ENCODE assay signal across 14 mouse cellular contexts in the genomic region with DNA sequence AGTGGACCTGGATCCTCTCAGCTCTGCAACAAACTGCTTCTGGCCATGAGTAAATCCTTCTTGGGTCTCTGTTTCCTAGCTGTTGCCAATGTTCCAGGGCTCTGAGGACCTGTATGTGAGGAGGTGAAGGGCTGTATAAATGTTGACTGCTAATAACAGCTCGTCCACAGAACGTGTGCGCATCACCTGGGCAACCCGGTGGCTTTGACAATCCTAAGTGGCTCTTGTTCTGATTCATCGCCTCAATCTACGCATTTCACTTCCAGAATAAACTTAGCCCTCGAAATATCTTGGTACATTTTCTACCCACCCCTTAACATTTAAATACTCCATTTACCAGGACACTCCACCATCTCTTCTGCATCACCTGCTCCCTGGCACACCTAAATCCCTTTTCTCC. TPM values are rescaled to one million over a fixed set of nuclear protein-coding genes. Genes with fewer than 3 reads are reported as not detected.
A peak's percentile ranks its signal among the peaks of the same experiment; 100 is the strongest.
DNase-seq lines count a peak whose midpoint lies in the region; ATAC-seq lines count a peak whose summit lies in the region.
"Had no signal": no experiment of that assay in that cellular context is flagged by ENCODE, and none has a peak within 500 bp of the region (broad histone marks: within the 10 kb centered on the region; RNA-seq: fewer than 3 reads in every experiment).

No protein-coding gene starts in this region.

- H3K36me3 ChIP-seq in hindbrain, embryonic 15.5 days = no peaks in the 10 kb centered on the region
- no peaks in the 10 kb centered on the region for H3K36me3 ChIP-seq in hindbrain, embryonic 13.5 days
- no peaks in the 10 kb centered on the region for H3K36me3 ChIP-seq in embryonic facial prominence, embryonic 13.5 days
- H3K36me3 ChIP-seq in limb, embryonic 12.5 days = no peaks in the 10 kb centered on the region
- H3K36me3 ChIP-seq: liver, embryonic 12.5 days had no signal

- 93% methylated on average over 7 of the region's 7 CpGs for WGBS in hindbrain, embryonic 15.5 days
- WGBS in hindbrain, embryonic 13.5 days = 93% methylated on average over 7 of the region's 7 CpGs
- 92% methylated on average over 7 of the region's 7 CpGs for whole genome bisulfite sequencing in embryonic facial prominence, embryonic 13.5 days
- WGBS in limb, embryonic 12.5 days = 91% methylated on average over 7 of the region's 7 CpGs

- no peak overlapping the region for H3K4me3 ChIP-seq in hindbrain, embryonic 15.5 days
- no peak overlapping the region for H3K4me3 ChIP-seq in hindbrain, embryonic 13.5 days
- no peak overlapping the region for H3K4me3 ChIP-seq in embryonic facial prominence, embryonic 13.5 days
- H3K4me3 ChIP-seq in limb, embryonic 12.5 days (replicated peaks) = no peak overlapping the region
- H3K4me3 ChIP-seq: liver, embryonic 12.5 days had no signal

- no peak overlapping the region for H3K9ac ChIP-seq in hindbrain, embryonic 15.5 days
- H3K9ac ChIP-seq in hindbrain, embryonic 13.5 days = no peak overlapping the region
- H3K9ac ChIP-seq in embryonic facial prominence, embryonic 13.5 days = no peak overlapping the region
- H3K9ac ChIP-seq in limb, embryonic 12.5 days (replicated peaks) = no peak overlapping the region
- H3K9ac ChIP-seq: liver, embryonic 12.5 days had no signal

- H3K9me3 ChIP-seq in hindbrain, embryonic 15.5 days = no peaks in the 10 kb centered on the region
- H3K9me3 ChIP-seq in hindbrain, embryonic 13.5 days = no peaks in the 10 kb centered on the region
- no peaks in the 10 kb centered on the region for H3K9me3 ChIP-seq in embryonic facial prominence, embryonic 13.5 days
- H3K9me3 ChIP-seq in limb, embryonic 12.5 days = no peaks in the 10 kb centered on the region
- H3K9me3 ChIP-seq: liver, embryonic 12.5 days had no signal

- DNase-seq in lung, postnatal 10 days = peak; percentile 47
- DNase-seq in kidney, postnatal 25 days = no peak
- DNase-seq: adrenal gland, postnatal 36 days; gastrocnemius, postnatal 25 days; thymus, postnatal 14 days had no signal

- no peaks in the 10 kb centered on the region for H3K27me3 ChIP-seq in hindbrain, embryonic 15.5 days
- no peaks in the 10 kb centered on the region for H3K27me3 ChIP-seq in hindbrain, embryonic 13.5 days
- no peaks in the 10 kb centered on the region for H3K27me3 ChIP-seq in embryonic facial prominence, embryonic 13.5 days
- no peaks in the 10 kb centered on the region for H3K27me3 ChIP-seq in limb, embryonic 12.5 days
- H3K27me3 ChIP-seq: liver, embryonic 12.5 days had no signal

- ATAC-seq in hindbrain, embryonic 15.5 days (ENCODE audit: low FRiP score, low read depth) = no peak
- no peak for ATAC-seq in hindbrain, embryonic 13.5 days (ENCODE audit: low FRiP score)
- no peak for ATAC-seq in embryonic facial prominence, embryonic 13.5 days (ENCODE audit: insufficient number of reproducible peaks, insufficient read depth, low FRiP score, low TSS enrichment, low read depth)
- ATAC-seq in limb, embryonic 12.5 days (ENCODE audit: insufficient number of reproducible peaks, insufficient read depth, low FRiP score, low TSS enrichment, low read depth) = no peak
- no peak for ATAC-seq in monocyte, adult 5-6 weeks (replicated peaks; ENCODE audit: insufficient number of reproducible peaks, low FRiP score, low TSS enrichment, poor library complexity, severe bottlenecking)
- ATAC-seq: activated CD4-positive, CD25-positive, alpha-beta regulatory T cell, adult 4 months; CD4-positive, CD25-positive, alpha-beta regulatory T cell, adult 4 months; liver, embryonic 12.5 days had no signal

- H3K27ac ChIP-seq in hindbrain, embryonic 15.5 days (replicated peaks) = no peak overlapping the region
- no peak overlapping the region for H3K27ac ChIP-seq in hindbrain, embryonic 13.5 days
- peak overlapping the region; percentile 74; the same call in 1 of the 2 replicates for H3K27ac ChIP-seq in embryonic facial prominence, embryonic 13.5 days
- H3K27ac ChIP-seq in limb, embryonic 12.5 days = peak overlapping the region; percentile 32; the same call in 1 of the 2 replicates
- H3K27ac ChIP-seq: liver, embryonic 12.5 days had no signal

- 0 out of 2 replicates have a peak overlapping the region, but pooled peaks have one; percentile 19 for H3K4me2 ChIP-seq in hindbrain, embryonic 15.5 days
- no peak overlapping the region for H3K4me2 ChIP-seq in hindbrain, embryonic 13.5 days
- H3K4me2 ChIP-seq in embryonic facial prominence, embryonic 13.5 days = peak overlapping the region; percentile 45
- H3K4me2 ChIP-seq in limb, embryonic 12.5 days = peak overlapping the region; percentile 21
- H3K4me2 ChIP-seq: liver, embryonic 12.5 days had no signal

- peaks cover 22% of the 10 kb centered on the region for H3K4me1 ChIP-seq in hindbrain, embryonic 15.5 days (replicated peaks)
- peaks cover 26% of the 10 kb centered on the region for H3K4me1 ChIP-seq in hindbrain, embryonic 13.5 days (replicated peaks)
- H3K4me1 ChIP-seq in embryonic facial prominence, embryonic 13.5 days = peaks cover 42% of the 10 kb centered on the region
- peaks cover 42% of the 10 kb centered on the region for H3K4me1 ChIP-seq in limb, embryonic 12.5 days (replicated peaks)
- H3K4me1 ChIP-seq: liver, embryonic 12.5 days had no signal

RNA-seq across cellular contexts. Expression of a gene that starts 34.1 kb away (rescaled TPM):
- polyA plus RNA-seq in hindbrain, embryonic 15.5 days (2015; fragmentation: Nextera tagmentation; extraction: Ambion mirVana) = 3.4 and 6.8 TPM in 2 replicates
- polyA plus RNA-seq in hindbrain, embryonic 13.5 days (2015; fragmentation: Nextera tagmentation; extraction: Ambion mirVana) = 8.6 and 8.7 TPM in 2 replicates
- 30.3 and 35.0 TPM in 2 replicates for polyA plus RNA-seq in embryonic facial prominence, embryonic 13.5 days (2015; fragmentation: Nextera tagmentation; extraction: Ambion mirVana)
- 14.9 and 15.7 TPM in 2 replicates for polyA plus RNA-seq in limb, embryonic 12.5 days (2016; fragmentation: Nextera tagmentation; extraction: Ambion mirVana)
- total RNA-seq in monocyte, adult 5-6 weeks (2017) = not detected in 3 replicates
- total RNA-seq: neutrophil, adult 5-6 weeks had no signal
- polyA plus RNA-seq: activated CD4-positive, CD25-positive, alpha-beta regulatory T cell, adult 4 months; CD4-positive, CD25-positive, alpha-beta regulatory T cell, adult 4 months had no signal

Comparison
In these comparisons a context has a peak if more than half of its experiments do, and no peak if none do; other contexts are left out.
1. H3K27ac ChIP-seq: peak in embryonic facial prominence, embryonic 13.5 days (single experiment) and limb, embryonic 12.5 days (single experiment); none in hindbrain, embryonic 15.5 days (single experiment) and hindbrain, embryonic 13.5 days (single experiment).